Mouse (Mus musculus): ENCODE data around the gene Tle2. TPM values are rescaled to one million over a fixed set of nuclear protein-coding genes. Genes with fewer than 3 reads are reported as not detected.

Gene Tle2
- polyA plus RNA-seq, 1 experiment from 2014 or later: 27.7 TPM

DNA sequence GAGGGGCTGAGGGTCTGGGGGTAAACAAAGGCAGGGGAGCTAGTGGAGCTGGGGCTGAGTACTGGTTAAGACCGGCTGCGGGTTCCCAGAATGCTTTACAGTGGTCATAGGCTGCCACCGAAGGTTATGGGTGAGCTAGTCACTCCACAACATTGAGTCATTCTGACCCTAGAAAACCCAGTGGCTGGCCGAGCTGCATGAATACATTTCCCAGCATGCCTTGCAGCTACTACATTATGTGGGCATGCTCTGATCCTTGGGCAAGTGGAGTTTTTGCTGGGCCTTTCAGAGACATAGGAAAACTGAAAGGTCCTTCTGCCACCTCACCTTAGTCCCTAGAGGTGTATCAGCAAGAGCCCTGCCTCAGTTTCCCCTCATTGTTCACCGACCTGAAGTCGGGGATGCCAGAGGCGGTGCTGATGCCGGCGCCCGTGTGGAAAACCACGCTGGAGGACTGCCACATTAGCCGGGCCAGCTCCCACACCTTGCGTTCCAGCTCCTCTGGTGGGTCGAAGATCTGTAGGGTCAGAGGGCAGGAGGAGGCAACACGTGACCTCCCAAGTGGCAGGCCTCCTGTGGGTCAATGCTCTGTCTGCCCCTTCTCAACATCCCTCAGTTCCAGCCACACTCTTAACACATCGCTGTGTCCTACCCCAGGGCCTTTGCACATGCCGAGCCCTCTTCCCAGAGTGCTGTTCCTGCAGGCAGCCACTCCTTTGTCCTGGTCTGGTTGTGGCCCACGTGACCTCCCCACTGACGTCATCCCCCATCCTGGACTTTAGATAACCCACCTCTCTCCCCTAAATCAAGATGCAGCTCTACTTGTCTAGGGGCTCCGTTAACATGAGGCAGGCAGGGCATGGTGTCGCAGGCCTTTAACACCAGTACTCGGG lies 52.0 kb downstream of the Tle2 start:
- Histone ChIP-seq H3K4me2 (peak overlapping the region; percentile 88), H3K4me3 (peak overlapping the region; percentile 72), H3K27me3 (peaks cover 10% of the 10 kb centered on the region), H3K36me3 (peaks cover 48% of the 10 kb centered on the region), H3K4me1 (replicated peaks) (peaks cover 27% of the 10 kb centered on the region), H3K27ac (peak overlapping the region; percentile 91; the same call in 1 of the 2 replicates), H3K9me3 (no peaks in the 10 kb centered on the region), H3K9ac (peak overlapping the region; percentile 85)
- 93% methylated on average over 22 of the region's 22 CpGs for WGBS
- ATAC-seq (ENCODE audit: low FRiP score): peak; percentile 2; the same call in 1 of the 2 replicates

- Histone ChIP-seq H3K4me2 (peak within 1 kb of the TSS; percentile 88), H3K27me3 (peaks cover 14% of the 10 kb centered on the region), H3K9ac (peak within 1 kb of the TSS; percentile 85), H3K27ac (peak within 1 kb of the TSS; percentile 91), H3K9me3 (no peaks in the 10 kb centered on the region), H3K36me3 (peaks cover 40% of the 10 kb centered on the region), H3K4me1 (replicated peaks) (peaks cover 27% of the 10 kb centered on the region), H3K4me3 (peak within 1 kb of the TSS; percentile 72)
- peak; percentile 88 for ATAC-seq (ENCODE audit: low FRiP score)
- WGBS: 6% methylated on average over 40 of the region's 40 CpGs
These were observed 52.9 kb downstream of the Tle2 start, which contains the start of gene Sirt6 for GRCm38 (mm10) chr10:81626994-81627835. Gene Sirt6, minus strand, starts transcription at chr10:81627797.

- ATAC-seq (ENCODE audit: low FRiP score): peak; percentile 49
These were observed 53.5 kb downstream of the Tle2 start for GRCm38 (mm10) chr10:81627836-81628220.

GRCm38 (mm10) chr10:81628390-81628789 lies 54.0 kb downstream of the Tle2 start, which contains the start of gene Ankrd24:
Gene Ankrd24, plus strand, starts transcription at chr10:81628540.
- Histone ChIP-seq H3K4me3 (peak within 1 kb of the TSS; percentile 72), H3K27ac (peak within 1 kb of the TSS; percentile 91), H3K9me3 (no peaks in the 10 kb centered on the region), H3K27me3 (peaks cover 16% of the 10 kb centered on the region), H3K36me3 (peaks cover 30% of the 10 kb centered on the region), H3K4me1 (replicated peaks) (peaks cover 31% of the 10 kb centered on the region), H3K4me2 (peak within 1 kb of the TSS; percentile 88), H3K9ac (peak within 1 kb of the TSS; percentile 85)
- WGBS: 82% methylated on average over 16 of the region's 16 CpGs
- ATAC-seq (ENCODE audit: low FRiP score): peak; percentile 14; the same call in 1 of the 2 replicates

More at GRCm38 (mm10) chr10:81627836-81628220, 53.5 kb downstream of the Tle2 start:
- Histone ChIP-seq H3K27me3 (peaks cover 16% of the 10 kb centered on the region), H3K4me3 (peak overlapping the region; percentile 72), H3K27ac (peak overlapping the region; percentile 91), H3K9me3 (no peaks in the 10 kb centered on the region), H3K36me3 (peaks cover 34% of the 10 kb centered on the region), H3K4me1 (replicated peaks) (peaks cover 27% of the 10 kb centered on the region), H3K9ac (peak overlapping the region; percentile 85), H3K4me2 (peak overlapping the region; percentile 88)
- 65% methylated on average over 7 of the region's 7 CpGs for WGBS

GRCm38 (mm10) chr10:81633253-81634099 lies 59.1 kb downstream of the Tle2 start:
- Histone ChIP-seq H3K4me2 (peak overlapping the region; percentile 60), H3K9me3 (no peaks in the 10 kb centered on the region), H3K9ac (peak overlapping the region; percentile 70), H3K4me1 (replicated peaks) (peaks cover 12% of the 10 kb centered on the region), H3K4me3 (peak overlapping the region; percentile 45), H3K27me3 (peaks cover 42% of the 10 kb centered on the region), H3K27ac (peak overlapping the region; percentile 64), H3K36me3 (no peaks in the 10 kb centered on the region)
- 4% methylated on average over 37 of the region's 37 CpGs for WGBS
- ATAC-seq (ENCODE audit: low FRiP score): peak; percentile 90

- H3K27me3 ChIP-seq: peaks cover 33% of the 10 kb centered on the region
- 21% methylated on average over 7 of the region's 8 CpGs for WGBS
- peaks cover 22% of the 10 kb centered on the region for H3K4me1 ChIP-seq (replicated peaks)
- no peaks in the 10 kb centered on the region for H3K9me3 ChIP-seq
- no peak for ATAC-seq (ENCODE audit: low FRiP score)
- no peak overlapping the region for H3K9ac ChIP-seq
- H3K4me2 ChIP-seq: no peak overlapping the region
- H3K36me3 ChIP-seq: 0 out of 2 replicates have a peak, but pooled peaks cover 6% of the 10 kb centered on the region
- H3K4me3 ChIP-seq: no peak overlapping the region
- H3K27ac ChIP-seq: no peak overlapping the region
These were observed 62.0 kb downstream of the Tle2 start for GRCm38 (mm10) chr10:81636338-81636737.

GRCm38 (mm10) chr10:81638101-81638500 lies 63.7 kb downstream of the Tle2 start:
- Histone ChIP-seq H3K36me3 (0 out of 2 replicates have a peak, but pooled peaks cover 6% of the 10 kb centered on the region), H3K9me3 (no peaks in the 10 kb centered on the region), H3K4me1 (replicated peaks) (peaks cover 38% of the 10 kb centered on the region), H3K9ac (no peak overlapping the region), H3K27me3 (peaks cover 27% of the 10 kb centered on the region), H3K4me3 (no peak overlapping the region), H3K4me2 (no peak overlapping the region), H3K27ac (no peak overlapping the region)
- ATAC-seq (ENCODE audit: low FRiP score): no peak
- WGBS: 83% methylated on average over 6 of the region's 6 CpGs

Other genes with a start within 250 kb of the Tle2 start
- 4.6 and 5.6 TPM in 2 replicates for gene Tbxa2r, start 245.8 kb upstream of the Tle2 start, polyA plus RNA-seq (2015; fragmentation: Nextera tagmentation; extraction: Ambion mirVana)
- not detected in 2 replicates for gene Gipc3, start 231.3 kb upstream of the Tle2 start, polyA plus RNA-seq (2015; fragmentation: Nextera tagmentation; extraction: Ambion mirVana)
- 47.3 and 50.4 TPM in 2 replicates for gene Hmg20b, start 224.1 kb upstream of the Tle2 start, polyA plus RNA-seq (2015; fragmentation: Nextera tagmentation; extraction: Ambion mirVana)
- 11.9 and 12.4 TPM in 2 replicates for gene Mfsd12, start 217.1 kb upstream of the Tle2 start, polyA plus RNA-seq (2015; fragmentation: Nextera tagmentation; extraction: Ambion mirVana)
- gene 4930404N11Rik, start 208.7 kb upstream of the Tle2 start, polyA plus RNA-seq (2015; fragmentation: Nextera tagmentation; extraction: Ambion mirVana): 1.0 and 1.1 TPM in 2 replicates
- 121 and 126 TPM in 2 replicates for gene Fzr1, start 196.0 kb upstream of the Tle2 start, polyA plus RNA-seq (2015; fragmentation: Nextera tagmentation; extraction: Ambion mirVana)
- 72.1 and 74.8 TPM in 2 replicates for gene Dohh, start 190.1 kb upstream of the Tle2 start, polyA plus RNA-seq (2015; fragmentation: Nextera tagmentation; extraction: Ambion mirVana)
- 6.5 and 8.1 TPM in 2 replicates for gene Gm48551, start 190.1 kb upstream of the Tle2 start, polyA plus RNA-seq (2015; fragmentation: Nextera tagmentation; extraction: Ambion mirVana)
- gene Gm48552, start 185.6 kb upstream of the Tle2 start, polyA plus RNA-seq (2015; fragmentation: Nextera tagmentation; extraction: Ambion mirVana): 2.0 and 2.3 TPM in 2 replicates
- 1.8 TPM in 2 replicates for gene Smim24, start 181.5 kb upstream of the Tle2 start, polyA plus RNA-seq (2015; fragmentation: Nextera tagmentation; extraction: Ambion mirVana)
- gene Nfic, start 118.9 kb upstream of the Tle2 start, polyA plus RNA-seq (2015; fragmentation: Nextera tagmentation; extraction: Ambion mirVana): 21.3 and 22.4 TPM in 2 replicates
- gene Celf5, start 91.9 kb upstream of the Tle2 start, polyA plus RNA-seq (2015; fragmentation: Nextera tagmentation; extraction: Ambion mirVana): 61.3 and 69.0 TPM in 2 replicates
- 56.0 and 62.1 TPM in 2 replicates for gene Ncln, start 78.2 kb upstream of the Tle2 start, polyA plus RNA-seq (2015; fragmentation: Nextera tagmentation; extraction: Ambion mirVana)
- 0.93 and 0.95 TPM in 2 replicates for gene S1pr4, start 74.4 kb upstream of the Tle2 start, polyA plus RNA-seq (2015; fragmentation: Nextera tagmentation; extraction: Ambion mirVana)
- gene Gna15, start 50.3 kb upstream of the Tle2 start, polyA plus RNA-seq (2015; fragmentation: Nextera tagmentation; extraction: Ambion mirVana): 1.2 and 1.7 TPM in 2 replicates
- 79.8 and 82.4 TPM in 2 replicates for gene Gna11, start 29.4 kb upstream of the Tle2 start, polyA plus RNA-seq (2015; fragmentation: Nextera tagmentation; extraction: Ambion mirVana)
- gene Aes, start 15.1 kb upstream of the Tle2 start, polyA plus RNA-seq (2015; fragmentation: Nextera tagmentation; extraction: Ambion mirVana): 545 and 558 TPM in 2 replicates
- gene Tle6, start 26.5 kb downstream of the Tle2 start, polyA plus RNA-seq (2015; fragmentation: Nextera tagmentation; extraction: Ambion mirVana): 3.0 and 4.2 TPM in 2 replicates
- 1.8 and 2.7 TPM in 2 replicates for gene BC025920, start 31.7 kb downstream of the Tle2 start, polyA plus RNA-seq (2015; fragmentation: Nextera tagmentation; extraction: Ambion mirVana)
- 57.7 and 63.8 TPM in 2 replicates for gene Sirt6, start 53.2 kb downstream of the Tle2 start, polyA plus RNA-seq (2015; fragmentation: Nextera tagmentation; extraction: Ambion mirVana)
- 11.7 and 13.5 TPM in 2 replicates for gene Ankrd24, start 54.0 kb downstream of the Tle2 start, polyA plus RNA-seq (2015; fragmentation: Nextera tagmentation; extraction: Ambion mirVana)
- 6.2 and 6.4 TPM in 2 replicates for gene Gm10778, start 74.5 kb downstream of the Tle2 start, polyA plus RNA-seq (2015; fragmentation: Nextera tagmentation; extraction: Ambion mirVana)
- 17.5 and 18.3 TPM in 2 replicates for gene Zfp433, start 130.3 kb downstream of the Tle2 start, polyA plus RNA-seq (2015; fragmentation: Nextera tagmentation; extraction: Ambion mirVana)
- gene Gm3055, start 196.6 kb downstream of the Tle2 start, polyA plus RNA-seq (2015; fragmentation: Nextera tagmentation; extraction: Ambion mirVana): 16.6 and 16.7 TPM in 2 replicates
- 2.6 and 3.4 TPM in 2 replicates for gene Gm4767, start 237.6 kb downstream of the Tle2 start, polyA plus RNA-seq (2015; fragmentation: Nextera tagmentation; extraction: Ambion mirVana)

All from hindbrain, embryonic 13.5 days (tissue).